Mouse (Mus musculus) CD4-positive, CD25-positive, alpha-beta regulatory T cell, adult 4 months (primary cell): Measurements from ENCODE around the gene Hspe1. TPM values are rescaled to one million over a fixed set of nuclear protein-coding genes. Genes with fewer than 3 reads are reported as not detected.

Source experiments
- ATAC-seq: one replicate; pipeline ENCODE4 v1.8.0; 2017
- polyA plus RNA-seq, 2 experiments: library from polyadenylated mRNA; unstranded; fragments of 100-300 nt; shearing (Covaris generic); gene quantifications; one replicate each; pipeline ENCODE4 v1.2.1; 2017

Gene Hspe1
- polyA plus RNA-seq, 2 experiments from 2014 or later = 128 to 193 TPM

DNA sequence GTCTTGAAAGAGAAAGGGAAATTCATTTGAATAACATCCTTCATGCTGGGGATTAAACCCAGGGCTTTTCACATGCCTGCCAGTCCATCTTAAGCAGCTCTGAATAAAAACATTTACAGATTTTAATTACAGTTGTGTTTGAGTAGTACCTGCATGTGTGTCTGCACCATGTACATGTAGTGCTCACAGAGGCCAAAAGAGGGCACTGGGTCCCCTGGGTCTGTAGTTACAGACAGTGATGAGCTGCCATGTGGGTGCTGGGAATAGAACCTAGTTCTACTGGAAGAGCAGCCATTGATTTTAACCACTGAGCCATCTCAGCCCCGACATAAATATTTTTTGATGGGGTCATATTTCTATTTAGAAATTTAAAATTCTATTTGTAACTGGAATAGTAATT is 47.9 kb downstream of the Hspe1 start:
- no peak for ATAC-seq

Other genes starting within 250 kb of the Hspe1 start
- gene Ankrd44, start 161.7 kb upstream of the Hspe1 start, polyA plus RNA-seq = 100 to 1,000 TPM; 167 to 195 TPM
- gene Sf3b1, start 60.7 kb upstream of the Hspe1 start, polyA plus RNA-seq = 100 to 1,000 TPM; 411 to 495 TPM
- gene Coq10b, start 35.4 kb upstream of the Hspe1 start, polyA plus RNA-seq = 10 to 100 TPM; 14.8 to 18.2 TPM
- gene Hspd1, start 111 bp downstream of the Hspe1 start, polyA plus RNA-seq = 100 to 1,000 TPM; 145 to 175 TPM
- 100 to 1,000 TPM; 114 to 124 TPM for gene Mob4, start 43.1 kb downstream of the Hspe1 start, polyA plus RNA-seq
- gene Rftn2, start 138.7 kb downstream of the Hspe1 start, polyA plus RNA-seq = 1 to 10 TPM; 7.7 to 9.1 TPM
- 1 to 10 TPM; 3.7 to 4.2 TPM for gene Mars2, start 149.0 kb downstream of the Hspe1 start, polyA plus RNA-seq